Mouse (Mus musculus) cerebellum, postnatal 25 days (tissue): ENCODE results near the gene Tmem94.

Experiments
- DNase-seq, 2 experiments: peaks; one replicate each; pipeline ENCODE4 v3.0.0; 2021; ENCODE audit warnings: mixed read lengths in 2 of 2

The Tmem94 gene

GRCm38 (mm10) chr11:115834033-115834432, 68.8 kb downstream of the Tmem94 start:
- no peak for DNase-seq

- no peak for DNase-seq
These were observed 71.6 kb downstream of the Tmem94 start for GRCm38 (mm10) chr11:115836656-115837395.

- no peak for DNase-seq
These were observed 72.5 kb downstream of the Tmem94 start for GRCm38 (mm10) chr11:115837606-115838345.

GRCm38 (mm10) chr11:115838895-115839311, 73.7 kb downstream of the Tmem94 start:
- no peak for DNase-seq

GRCm38 (mm10) chr11:115839732-115840131, 74.5 kb downstream of the Tmem94 start:
- DNase-seq = no peak

- no peak for DNase-seq
These were observed 75.8 kb downstream of the Tmem94 start for GRCm38 (mm10) chr11:115841044-115841443.

- DNase-seq = no peak
These were observed 76.8 kb downstream of the Tmem94 start for GRCm38 (mm10) chr11:115841961-115842550.

- DNase-seq = no peak
These were observed 78.1 kb downstream of the Tmem94 start for GRCm38 (mm10) chr11:115843141-115843890.

GRCm38 (mm10) chr11:115843891-115844239, 78.6 kb downstream of the Tmem94 start:
- DNase-seq = no peak

- DNase-seq = no peak
These were observed 79.0 kb downstream of the Tmem94 start for GRCm38 (mm10) chr11:115844240-115844639.

GRCm38 (mm10) chr11:115845819-115846218, 80.6 kb downstream of the Tmem94 start:
- DNase-seq = no peak
